Mouse (Mus musculus): Measurements from ENCODE around the gene Eml1.

- TF ChIP-seq CTCF (IDR thresholded peaks at IDR 0.05; ENCODE audit: borderline replicate concordance, insufficient read depth, low read length) = no peak
- TF ChIP-seq POLR2A (IDR thresholded peaks at IDR 0.05; ENCODE audit: low read depth, low read length) = no peak
Observed at GRCm38 (mm10) chr12:108431714-108432113, 61.0 kb downstream of the Eml1 start.

All from embryonic fibroblast, embryonic 13.5 days (primary cell).